Mouse (Mus musculus): ENCODE measurements around the gene Pknox1. TPM values are rescaled to one million over a fixed set of nuclear protein-coding genes. Genes with fewer than 3 reads are reported as not detected.

The Pknox1 gene
- polyA plus RNA-seq (2012; rRNA removed), result 6.3 and 7.8 TPM in 2 replicates

GRCm38 (mm10) chr17:31564015-31564857 is at the start of gene Pknox1:
Gene Pknox1, plus strand, starts transcription at chr17:31564734.

DNA sequence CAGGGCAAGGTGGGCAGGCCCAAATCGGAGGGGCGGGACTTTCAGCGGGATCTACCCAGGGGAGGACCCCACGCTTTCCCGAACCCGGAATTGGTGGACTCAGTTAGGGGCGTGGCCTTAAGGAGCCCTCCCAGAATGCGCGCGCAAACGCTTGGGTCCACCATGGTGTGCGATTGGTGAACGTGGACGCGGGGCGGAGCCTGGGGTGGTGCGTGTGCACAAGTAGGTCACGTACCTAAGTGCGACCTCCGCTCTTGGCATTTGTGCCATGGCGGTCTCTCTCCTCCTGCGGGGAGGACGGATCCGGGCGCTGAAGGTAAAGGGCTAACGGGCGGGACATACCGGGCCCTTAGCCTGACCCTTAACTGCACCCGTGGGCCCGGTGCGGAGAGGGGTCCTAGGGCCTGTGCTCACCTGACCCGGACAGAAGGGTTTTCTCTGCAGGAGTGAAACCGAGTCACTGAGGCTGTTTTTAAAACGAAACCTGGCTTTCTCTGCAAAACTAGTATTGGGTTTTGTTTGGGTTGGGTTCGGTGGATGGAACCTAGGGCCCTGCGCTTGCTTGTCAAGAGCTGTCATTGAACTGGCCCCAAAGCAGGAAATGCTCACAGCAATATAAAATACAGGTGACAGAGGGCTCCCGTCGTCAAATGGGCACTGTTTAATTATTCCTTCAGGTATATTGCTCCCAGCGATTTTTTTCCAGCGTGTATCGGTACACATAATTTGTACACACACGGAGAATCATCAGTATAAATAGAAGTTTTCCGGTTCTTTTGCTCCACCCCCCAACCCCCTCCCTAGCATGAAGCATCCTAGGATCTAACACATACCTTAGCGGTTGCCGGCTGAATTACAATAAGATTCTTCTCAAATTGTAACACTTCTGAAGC is 44.3 kb upstream of the Pknox1 start, which contains the start of the genes Wdr4 and Ndufv3:
Wdr4 (minus strand) TSS at position 35 of the 893 bp plus-strand sequence.
Ndufv3 (plus strand) TSS at position 170 of the 893 bp plus-strand sequence.

GRCm38 (mm10) chr17:31636942-31637811 is 72.6 kb downstream of the Pknox1 start, which contains the start of gene Cbs:
Gene Cbs, minus strand, starts transcription at chr17:31637238.

Other genes with a start within 250 kb of the Pknox1 start
- gene Pde9a, start 178.5 kb upstream of the Pknox1 start, polyA plus RNA-seq (2012; rRNA removed), result 3.3 and 3.8 TPM in 2 replicates
- 13.7 and 15.6 TPM in 2 replicates for gene Wdr4, start 44.8 kb upstream of the Pknox1 start, polyA plus RNA-seq (2012; rRNA removed)
- 63.1 and 68.5 TPM in 2 replicates for gene Ndufv3, start 44.6 kb upstream of the Pknox1 start, polyA plus RNA-seq (2012; rRNA removed)
- gene Cbs, start 72.5 kb downstream of the Pknox1 start, polyA plus RNA-seq (2012; rRNA removed), result 12.4 and 15.5 TPM in 2 replicates
- gene U2af1, start 94.2 kb downstream of the Pknox1 start, polyA plus RNA-seq (2012; rRNA removed), result 149 and 159 TPM in 2 replicates
- 0.05 TPM in 1 of 2 replicates, not detected in the other for gene Cryaa, start 113.1 kb downstream of the Pknox1 start, polyA plus RNA-seq (2012; rRNA removed)